Mouse (Mus musculus) neural tube, embryonic 11.5 days (tissue): ENCODE results near the gene Hoxa2. TPM values are rescaled to one million over a fixed set of nuclear protein-coding genes. Genes with fewer than 3 reads are reported as not detected.
A peak's percentile ranks its signal among the peaks of the same experiment; 100 is the strongest.

Source experiments
- ATAC-seq: fragments of 200-750 bp; cut with Nextera tagmentation; 2 replicates; pipeline ENCODE4 v1.8.0; 2017; ENCODE audit warnings: moderate number of reproducible peaks, mild to moderate bottlenecking, moderate TSS enrichment, moderate library complexity; ENCODE audit not compliant: insufficient read depth, low FRiP score, low TSS enrichment
- DNase-seq: peaks from one replicate; pipeline ENCODE4 v3.0.0-alpha.2; 2015; ENCODE audit warnings: low spot score
- H3K27ac ChIP-seq: fragments of 300-500 bp; sonication (generic); 2 replicates; pipeline ENCODE4 v1.5.1; 2014; ENCODE audit warnings: low read depth, mild to moderate bottlenecking, low read length
- H3K27me3 ChIP-seq: fragments of 300-500 bp; sonication (generic); 2 replicates; pipeline ENCODE4 v1.6.1; 2014; ENCODE audit warnings: mild to moderate bottlenecking, low read length, mixed read lengths; ENCODE audit not compliant: control insufficient read depth, insufficient read depth
- H3K36me3 ChIP-seq: fragments of 300-500 bp; sonication (generic); 2 replicates; pipeline ENCODE4 v1.6.1; 2014; ENCODE audit warnings: mild to moderate bottlenecking, low read length, moderate library complexity, mixed read lengths; ENCODE audit not compliant: control insufficient read depth, insufficient read depth
- H3K4me1 ChIP-seq: fragments of 300-500 bp; sonication (generic); 2 replicates; pipeline ENCODE4 v1.6.1; 2014; ENCODE audit warnings: low read length, mixed read lengths; ENCODE audit not compliant: control insufficient read depth, insufficient read depth
- H3K4me2 ChIP-seq: fragments of 300-500 bp; sonication (generic); 2 replicates; pipeline ENCODE4 v1.6.1; 2014; ENCODE audit warnings: low read depth, mild to moderate bottlenecking, moderate library complexity
- H3K4me3 ChIP-seq: fragments of 300-500 bp; sonication (generic); 2 replicates; pipeline ENCODE4 v1.5.1; 2014; ENCODE audit warnings: low read depth, low read length
- H3K9ac ChIP-seq: fragments of 300-500 bp; sonication (generic); 2 replicates; pipeline ENCODE4 v1.6.1; 2014; ENCODE audit warnings: mild to moderate bottlenecking, low read length
- H3K9me3 ChIP-seq: fragments of 300-500 bp; sonication (generic); 2 replicates; pipeline ENCODE4 v1.6.1; 2016; ENCODE audit warnings: low read length; ENCODE audit not compliant: control insufficient read depth
- WGBS: fragments of 180-500 bp; shearing (Covaris S2); extraction: QIAGEN DNeasy Blood & Tissue Kit; methylation state at CpG from one replicate; pipeline ENCODE4 v1.1.7; 2014; 5-methylcytosine and 5-hydroxymethylcytosine counted together
- polyA plus RNA-seq: library from polyadenylated mRNA; unstranded; fragments of >200 nt; fragmentation: Nextera tagmentation; extraction: Ambion mirVana; gene quantifications from 2 replicates; pipeline ENCODE4 v1.2.1, GENCODE M21; 2014

Gene Hoxa2
- polyA plus RNA-seq, result 36.0 and 37.5 TPM in 2 replicates

DNA sequence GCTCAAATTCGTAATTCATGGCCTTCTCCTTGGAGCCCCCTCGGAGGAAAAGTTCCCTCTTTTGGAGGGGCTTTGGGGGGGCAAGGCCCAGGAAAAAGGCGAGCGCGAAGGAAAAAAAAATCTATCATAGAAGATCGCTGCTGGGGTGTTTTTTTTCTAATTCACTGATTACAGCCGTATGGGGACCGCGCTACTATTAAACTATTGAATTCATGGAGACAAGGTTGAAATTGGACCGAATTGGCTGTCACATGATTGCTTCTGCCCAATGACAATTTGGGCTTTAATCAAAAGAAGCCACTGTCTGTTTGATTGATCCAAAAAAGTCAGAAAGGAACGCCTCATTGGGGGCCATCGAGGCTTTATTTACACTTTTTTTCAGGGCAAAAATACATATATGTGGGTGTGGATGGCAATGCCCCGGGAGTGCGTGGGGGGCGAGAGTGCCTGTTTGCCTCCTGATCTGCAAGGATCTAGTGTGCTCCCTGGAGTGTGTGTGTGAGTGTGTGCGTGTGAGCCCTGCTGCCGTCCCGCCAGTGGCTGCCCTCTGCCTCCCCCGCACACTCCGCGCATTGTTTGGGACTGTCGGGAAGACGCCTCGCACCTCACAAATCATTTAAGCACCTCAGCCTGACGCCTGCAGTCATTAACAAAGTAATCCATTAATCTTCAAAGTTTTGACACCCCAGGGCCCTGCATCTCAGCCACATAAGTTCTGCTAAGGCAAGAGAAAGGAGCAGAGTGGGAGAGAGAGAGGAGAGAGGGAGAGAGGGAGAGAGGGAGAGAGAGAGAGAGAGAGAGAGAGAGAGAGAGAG, at the start of gene Hoxa2:
TSS of gene Hoxa2 (minus strand) at position 206 of the 815 bp plus-strand sequence.
- ATAC-seq (peak; percentile 71), DNase-seq (peak; percentile 91)
- peak within 1 kb of the TSS; percentile 91 for H3K4me3 ChIP-seq
- peak within 1 kb of the TSS; percentile 78 for H3K4me2 ChIP-seq
- peaks cover 43% of the 10 kb centered on the region for H3K4me1 ChIP-seq
- peak within 1 kb of the TSS; percentile 100 for H3K27ac ChIP-seq
- H3K36me3 ChIP-seq, result peaks cover 2% of the 10 kb centered on the region; the same call in 1 of the 2 replicates
- H3K9me3 ChIP-seq, result no peaks in the 10 kb centered on the region
- peak within 1 kb of the TSS; percentile 99 for H3K9ac ChIP-seq
- no peaks in the 10 kb centered on the region for H3K27me3 ChIP-seq
- WGBS, result under 1% methylated on average over 25 of the region's 25 CpGs

DNA sequence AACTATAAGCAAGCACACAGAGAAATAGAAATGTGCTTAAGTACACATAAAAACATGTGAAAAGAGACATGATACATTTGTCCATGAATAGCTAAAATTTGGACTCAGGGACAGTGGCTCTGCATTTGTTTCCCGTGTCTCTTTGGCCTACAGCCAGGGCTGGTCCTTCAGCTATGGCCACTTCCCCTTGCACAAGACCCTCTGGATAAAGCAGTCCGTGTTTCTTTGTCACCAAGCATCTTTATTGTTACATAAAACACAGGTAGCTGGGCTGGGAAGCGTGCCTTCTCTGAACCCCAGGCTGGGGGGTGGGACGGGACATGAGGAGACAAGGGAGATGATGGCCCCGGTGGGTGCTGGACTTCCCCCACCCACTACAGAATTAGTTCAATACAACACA, 49.6 kb upstream of the Hoxa2 start:
- no peaks in the 10 kb centered on the region for H3K9me3 ChIP-seq
- ATAC-seq (no peak), DNase-seq (no peak)
- peak overlapping the region; percentile 100 for H3K27ac ChIP-seq
- H3K4me3 ChIP-seq, result peak overlapping the region; percentile 87
- H3K36me3 ChIP-seq, result no peaks in the 10 kb centered on the region
- peak overlapping the region; percentile 99 for H3K9ac ChIP-seq
- H3K4me1 ChIP-seq, result peaks cover 25% of the 10 kb centered on the region
- peak overlapping the region; percentile 99 for H3K4me2 ChIP-seq
- peaks cover 4% of the 10 kb centered on the region; the same call in 1 of the 2 replicates for H3K27me3 ChIP-seq
- 11% methylated on average over 5 of the region's 5 CpGs for WGBS

DNA sequence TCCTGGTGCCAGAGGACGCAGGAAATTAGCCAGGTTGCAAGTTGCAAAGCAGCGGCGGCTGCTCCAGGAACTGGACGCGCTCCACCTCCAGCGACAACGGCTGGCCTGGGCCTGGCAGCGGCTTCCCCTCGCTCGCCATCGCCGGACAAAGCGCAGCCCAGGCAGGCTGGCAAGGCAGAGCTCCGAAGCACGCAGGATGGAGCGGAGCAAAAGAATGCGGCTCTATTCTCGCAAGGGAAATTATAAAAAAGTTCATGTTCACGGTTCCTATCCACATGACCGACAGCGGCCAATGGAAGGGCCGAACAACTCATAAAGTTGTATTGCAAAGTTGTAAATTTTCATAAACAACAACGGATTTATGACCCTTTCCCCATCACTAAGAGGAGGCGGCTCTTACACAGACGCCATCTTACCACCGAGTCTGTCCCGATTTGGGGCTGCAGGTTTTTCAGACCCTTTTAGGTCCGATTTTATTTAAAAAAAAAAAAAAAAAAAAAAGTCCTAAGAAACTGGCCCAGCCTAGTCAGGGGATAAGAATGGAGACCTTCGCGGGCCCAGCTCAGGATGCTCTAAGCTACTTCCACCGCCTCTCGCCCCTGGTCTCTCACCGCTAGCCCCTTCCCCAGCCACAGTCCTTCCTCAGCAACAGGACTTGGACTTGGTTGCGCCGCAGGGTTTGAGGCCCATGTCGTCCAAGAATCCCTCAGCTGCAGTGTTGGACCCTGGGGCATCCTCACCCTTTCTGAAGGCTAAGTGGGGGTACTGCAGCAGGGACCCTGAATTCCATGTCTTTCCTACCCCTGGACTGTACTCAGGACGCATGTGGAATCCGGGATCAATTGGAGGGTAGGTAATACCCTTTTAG, 48.7 kb upstream of the Hoxa2 start, which contains the start of the genes Hoxa3 and Gm28308:
TSS of gene Hoxa3 (minus strand) at position 218 of the 868 bp plus-strand sequence.
TSS of gene Gm28308 (minus strand) at position 221 of the 868 bp plus-strand sequence.
- ATAC-seq (peak; percentile 49; the same call in 1 of the 2 replicates), DNase-seq (peak; percentile 68)
- Histone ChIP-seq H3K36me3 (no peaks in the 10 kb centered on the region), H3K4me1 (peaks cover 28% of the 10 kb centered on the region), H3K27me3 (peaks cover 4% of the 10 kb centered on the region; the same call in 1 of the 2 replicates), H3K4me3 (peak within 1 kb of the TSS; percentile 87), H3K9ac (peak within 1 kb of the TSS; percentile 99), H3K9me3 (no peaks in the 10 kb centered on the region), H3K27ac (peak within 1 kb of the TSS; percentile 100), H3K4me2 (peak within 1 kb of the TSS; percentile 99)
- WGBS, result 4% methylated on average over 38 of the region's 38 CpGs

DNA sequence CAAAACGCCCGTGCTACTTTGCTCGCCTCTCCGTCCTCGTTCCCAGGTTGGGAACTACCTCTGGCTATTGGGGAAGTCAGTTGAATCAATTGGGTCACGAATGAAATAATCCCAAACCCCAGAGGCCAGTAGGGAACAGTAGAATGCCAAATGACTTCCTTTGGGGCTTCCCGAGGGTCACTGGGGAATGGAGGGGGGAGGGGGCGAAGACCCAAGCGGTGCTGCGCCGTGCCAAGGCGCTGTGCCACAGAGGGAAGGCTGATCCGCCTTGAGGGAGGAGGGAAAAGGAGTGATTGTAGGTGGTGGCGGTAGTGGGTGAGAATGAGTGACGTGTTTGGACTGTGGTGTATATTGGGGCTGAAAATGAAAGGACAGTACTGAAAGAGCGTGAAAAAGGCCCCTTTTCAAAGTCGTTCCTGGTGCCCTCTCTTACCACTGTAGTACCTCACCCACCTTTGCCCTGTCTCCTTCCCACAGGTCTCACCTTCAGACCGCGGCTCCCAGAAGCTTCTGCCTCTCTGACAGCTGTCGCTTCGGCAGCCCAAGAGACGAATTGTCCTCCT, 48.0 kb upstream of the Hoxa2 start:
- ATAC-seq (no peak), DNase-seq (peak; percentile 48)
- WGBS, result 2% methylated on average over 22 of the region's 22 CpGs
- H3K9me3 ChIP-seq, result no peaks in the 10 kb centered on the region
- peak overlapping the region; percentile 99 for H3K9ac ChIP-seq
- H3K4me2 ChIP-seq, result peak overlapping the region; percentile 99
- H3K4me1 ChIP-seq, result peaks cover 23% of the 10 kb centered on the region
- peak overlapping the region; percentile 87 for H3K4me3 ChIP-seq
- H3K27ac ChIP-seq, result peak overlapping the region; percentile 100
- H3K27me3 ChIP-seq, result peaks cover 4% of the 10 kb centered on the region; the same call in 1 of the 2 replicates
- no peaks in the 10 kb centered on the region for H3K36me3 ChIP-seq

DNA sequence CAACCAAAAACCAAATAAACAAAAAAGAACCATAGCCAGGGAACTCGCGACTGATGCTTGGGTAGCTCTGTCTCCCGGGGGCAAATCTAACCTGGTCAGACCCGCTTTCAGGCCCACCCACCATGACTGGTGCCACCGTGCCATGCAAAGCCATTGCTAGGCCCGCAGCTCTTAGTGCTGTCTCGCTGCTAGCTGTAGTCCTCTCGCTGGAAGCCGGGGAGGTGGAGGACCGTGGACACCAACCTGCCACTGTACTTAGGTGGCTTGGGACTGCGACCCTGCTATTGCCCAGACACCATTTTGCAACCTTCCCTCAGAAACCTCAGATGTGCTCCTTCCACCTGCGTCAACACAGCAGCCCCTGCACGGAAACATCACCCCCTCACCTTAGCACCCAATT, 47.3 kb upstream of the Hoxa2 start:
- H3K9me3 ChIP-seq, result no peaks in the 10 kb centered on the region
- H3K4me3 ChIP-seq, result peak overlapping the region; percentile 87
- peak overlapping the region; percentile 99 for H3K9ac ChIP-seq
- ATAC-seq, result no peak
- H3K4me2 ChIP-seq, result peak overlapping the region; percentile 99
- H3K4me1 ChIP-seq, result peaks cover 28% of the 10 kb centered on the region
- under 1% methylated on average over 13 of the region's 13 CpGs for WGBS
- peak; percentile 50 for DNase-seq
- peaks cover 4% of the 10 kb centered on the region; the same call in 1 of the 2 replicates for H3K27me3 ChIP-seq
- H3K36me3 ChIP-seq, result no peaks in the 10 kb centered on the region
- peak overlapping the region; percentile 100 for H3K27ac ChIP-seq

DNA sequence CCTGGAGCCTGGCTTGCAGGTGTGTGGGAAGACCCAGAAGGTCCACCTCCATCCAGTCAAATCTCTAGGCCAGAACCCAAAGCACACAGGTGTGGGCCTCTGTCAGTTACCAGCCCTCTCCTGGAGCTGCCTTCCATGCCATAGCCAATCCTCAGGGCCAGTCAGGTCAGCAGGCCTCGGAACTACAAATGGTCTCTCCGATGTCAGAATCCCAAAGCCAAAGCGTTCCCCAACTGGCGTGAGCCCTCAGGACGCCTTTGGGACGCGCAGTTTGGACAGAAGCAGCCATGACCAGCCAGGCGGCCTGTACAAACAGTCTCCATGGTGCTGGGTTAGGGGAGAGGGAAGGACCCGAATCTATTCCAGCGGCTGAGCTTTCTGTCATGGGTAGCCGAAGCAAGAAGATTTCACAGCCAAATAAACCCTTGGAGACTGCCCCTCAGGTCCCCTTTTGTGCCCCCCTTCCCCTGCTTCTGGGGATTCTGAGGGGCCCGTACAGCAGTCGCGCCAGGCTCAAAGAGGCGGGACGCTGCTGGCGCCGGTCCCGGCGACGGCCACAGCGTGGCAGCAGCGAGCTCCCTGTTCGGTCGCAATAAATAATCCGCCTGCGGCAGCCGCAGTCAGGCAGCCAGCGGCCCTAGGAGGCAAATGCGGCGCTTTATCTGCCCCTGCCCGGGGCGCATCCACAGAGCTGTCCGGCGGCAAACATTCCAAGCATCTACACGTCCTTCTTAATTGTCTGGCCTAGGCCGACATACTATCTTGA, 46.7 kb upstream of the Hoxa2 start:
- H3K27me3 ChIP-seq, result peaks cover 4% of the 10 kb centered on the region; the same call in 1 of the 2 replicates
- peak overlapping the region; percentile 87 for H3K4me3 ChIP-seq
- peak overlapping the region; percentile 99 for H3K9ac ChIP-seq
- H3K27ac ChIP-seq, result peak overlapping the region; percentile 100
- under 1% methylated on average over 37 of the region's 37 CpGs for WGBS
- no peaks in the 10 kb centered on the region; the same call in 1 of the 2 replicates for H3K36me3 ChIP-seq
- DNase-seq (peak; percentile 91), ATAC-seq (peak; percentile 25)
- peaks cover 33% of the 10 kb centered on the region for H3K4me1 ChIP-seq
- no peaks in the 10 kb centered on the region for H3K9me3 ChIP-seq
- peak overlapping the region; percentile 99 for H3K4me2 ChIP-seq

DNA sequence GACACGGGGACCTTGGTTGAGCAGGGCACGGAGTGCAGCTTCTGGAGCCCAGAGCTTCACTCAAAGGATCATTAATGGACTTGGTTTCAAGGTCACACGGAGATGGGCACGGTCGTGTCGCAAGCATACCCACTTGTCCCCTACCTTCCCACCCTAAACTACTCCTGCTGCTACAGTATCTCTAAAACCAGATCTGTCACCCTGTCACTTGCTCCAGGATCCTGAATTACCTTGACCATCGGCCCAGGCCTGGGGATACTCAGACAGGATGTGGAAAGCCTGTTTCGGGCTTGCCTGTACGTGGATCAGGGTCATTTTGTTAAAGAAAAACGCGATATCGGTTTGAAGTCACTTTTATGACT, 45.0 kb upstream of the Hoxa2 start:
- peak overlapping the region; percentile 100 for H3K27ac ChIP-seq
- H3K4me1 ChIP-seq, result peaks cover 43% of the 10 kb centered on the region
- WGBS, result 4% methylated on average over 12 of the region's 12 CpGs
- DNase-seq (no peak), ATAC-seq (no peak)
- peak overlapping the region; percentile 99 for H3K9ac ChIP-seq
- H3K9me3 ChIP-seq, result no peaks in the 10 kb centered on the region
- peak overlapping the region; percentile 99 for H3K4me2 ChIP-seq
- H3K36me3 ChIP-seq, result peaks cover 7% of the 10 kb centered on the region
- H3K27me3 ChIP-seq, result no peaks in the 10 kb centered on the region
- H3K4me3 ChIP-seq, result peak overlapping the region; percentile 87
